Mouse (Mus musculus) layer of hippocampus, adult 18-20 months (tissue): ENCODE data around the gene Pheta1. TPM values are rescaled to one million over a fixed set of nuclear protein-coding genes. Genes with fewer than 3 reads are reported as not detected.
A peak's percentile ranks its signal among the peaks of the same experiment; 100 is the strongest.

Experiments
- DNase-seq, 2 experiments: peaks; one replicate each; pipeline ENCODE4 v3.0.0; 2022; ENCODE audit warnings: low spot score in 2 of 2
- total RNA-seq, 2 experiments: library from RNA; stranded (reverse); gene quantifications; 2 replicates each; pipeline ENCODE4 v1.2.3; 2021

Pheta1 gene
- total RNA-seq, 2 experiments from 2014 or later, result 7.5 to 11.7 TPM

GRCm38 (mm10) chr5:121824121-121824520 lies 24.7 kb upstream of the Pheta1 start:
- DNase-seq, result no peak

- DNase-seq, result no peak
These were observed 23.2 kb upstream of the Pheta1 start for GRCm38 (mm10) chr5:121825606-121826005.

GRCm38 (mm10) chr5:121827876-121828275 lies 20.9 kb upstream of the Pheta1 start:
- DNase-seq, result peak in 1 of 2 experiments; percentile 73

GRCm38 (mm10) chr5:121828491-121829432 lies 20.0 kb upstream of the Pheta1 start:
- DNase-seq, result no peak

- no peak for DNase-seq
These were observed 17.7 kb upstream of the Pheta1 start for GRCm38 (mm10) chr5:121831002-121831601.

- no peak for DNase-seq
These were observed 16.2 kb upstream of the Pheta1 start for GRCm38 (mm10) chr5:121832376-121833155.

GRCm38 (mm10) chr5:121833159-121833558 lies 15.6 kb upstream of the Pheta1 start:
- DNase-seq, result no peak

- no peak for DNase-seq
These were observed 15.1 kb upstream of the Pheta1 start for GRCm38 (mm10) chr5:121833572-121834240.

- DNase-seq, result no peak
These were observed 14.6 kb upstream of the Pheta1 start for GRCm38 (mm10) chr5:121834241-121834606.

GRCm38 (mm10) chr5:121834991-121835747 lies 13.6 kb upstream of the Pheta1 start:
- no peak for DNase-seq

GRCm38 (mm10) chr5:121835949-121836691 lies 12.7 kb upstream of the Pheta1 start:
- no peak for DNase-seq

- DNase-seq, result peak; percentile 60 to 86
These were observed 11.9 kb upstream of the Pheta1 start for GRCm38 (mm10) chr5:121836692-121837415.

GRCm38 (mm10) chr5:121837441-121838340 lies 11.1 kb upstream of the Pheta1 start, which contains the start of gene Sh2b3:
Gene Sh2b3 (minus strand): TSS chr5:121837646.
- peak in 1 of 2 experiments; percentile 57 for DNase-seq

GRCm38 (mm10) chr5:121838341-121839127 lies 10.2 kb upstream of the Pheta1 start:
- DNase-seq, result peak in 1 of 2 experiments; percentile 60

GRCm38 (mm10) chr5:121839128-121839473 lies 9.7 kb upstream of the Pheta1 start:
- DNase-seq, result no peak

GRCm38 (mm10) chr5:121841516-121841915 lies 7.3 kb upstream of the Pheta1 start:
- no peak for DNase-seq

- no peak for DNase-seq
These were observed 6.8 kb upstream of the Pheta1 start for GRCm38 (mm10) chr5:121841973-121842372.
